Mouse (Mus musculus) ES-Bruce4 (cell line): ENCODE measurements around the gene Spp1.

Experiments
- CTCF ChIP-seq: IDR thresholded peaks from one replicate; pipeline ENCODE4 v1.8.1; 2011; ENCODE audit warnings: low read depth, low read length
- EP300 ChIP-seq: IDR thresholded peaks from 2 replicates; pipeline ENCODE4 v1.6.1; 2011; ENCODE audit warnings: low read depth, low read length; ENCODE audit not compliant: insufficient read depth
- POLR2A ChIP-seq: IDR thresholded peaks from one replicate; pipeline ENCODE4 v1.8.1; 2011; ENCODE audit warnings: low read length; ENCODE audit not compliant: insufficient read depth

DNA sequence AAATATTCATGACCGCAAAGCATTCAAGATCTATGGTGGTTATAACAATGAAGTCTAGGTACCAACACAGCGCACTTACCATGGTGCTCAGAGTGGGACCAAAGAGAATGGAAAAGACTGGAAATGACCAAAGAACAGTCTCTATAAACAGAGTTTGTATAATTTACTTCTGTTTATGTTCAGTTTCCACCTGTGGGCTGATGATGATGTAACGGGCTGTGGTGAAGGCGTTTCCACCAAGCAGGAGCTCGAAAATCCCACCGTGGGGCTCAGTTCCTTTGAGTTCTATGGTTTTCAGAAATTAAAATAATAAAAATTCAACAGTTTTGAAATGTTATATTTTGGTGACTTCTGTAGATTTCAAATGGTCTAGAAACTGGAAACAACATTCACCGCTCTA, 26.4 kb upstream of the Spp1 start:
- TF ChIP-seq EP300 (no peak), POLR2A (no peak), CTCF (no peak)
